Comparison of ENCODE assay signal across 22 mouse cellular contexts in genomic region chr9:5673551-5673950, GRCm38 (mm10).
"Had no signal": no experiment of that assay in that cellular context is flagged by ENCODE, and none has a peak within 500 bp of the region (broad histone marks: within the 10 kb centered on the region; RNA-seq: fewer than 3 reads in every experiment).

No protein-coding gene starts in this region.

- H3K4me1 ChIP-seq: limb, embryonic 12.5 days; limb, embryonic 15.5 days; midbrain, embryonic 12.5 days; midbrain, embryonic 15.5 days; neural tube, embryonic 13.5 days had no signal

- H3K27ac ChIP-seq: limb, embryonic 12.5 days; limb, embryonic 15.5 days; liver, embryonic 14.5 days; macrophage; midbrain, embryonic 12.5 days; midbrain, embryonic 15.5 days; neural tube, embryonic 13.5 days; stomach, postnatal 0 days had no signal

- H3K4me3 ChIP-seq: limb, embryonic 12.5 days; limb, embryonic 15.5 days; midbrain, embryonic 12.5 days; midbrain, embryonic 15.5 days; neural tube, embryonic 13.5 days had no signal

- ATAC-seq: liver, postnatal 0 days; lung, postnatal 0 days; midbrain, embryonic 15.5 days had no signal

- H3K27me3 ChIP-seq: limb, embryonic 12.5 days; limb, embryonic 15.5 days; midbrain, embryonic 12.5 days; midbrain, embryonic 15.5 days; neural tube, embryonic 13.5 days had no signal

- H3K9me3 ChIP-seq: limb, embryonic 12.5 days; limb, embryonic 15.5 days; midbrain, embryonic 12.5 days; midbrain, embryonic 15.5 days; neural tube, embryonic 13.5 days had no signal

- H3K36me3 ChIP-seq: limb, embryonic 12.5 days; limb, embryonic 15.5 days; midbrain, embryonic 12.5 days; midbrain, embryonic 15.5 days; neural tube, embryonic 13.5 days had no signal

- H3K9ac ChIP-seq: limb, embryonic 12.5 days; limb, embryonic 15.5 days; liver, embryonic 14.5 days; liver, postnatal 0 days; lung, embryonic 14.5 days; midbrain, embryonic 12.5 days; midbrain, embryonic 15.5 days; neural tube, embryonic 13.5 days had no signal

- H3K4me2 ChIP-seq: limb, embryonic 12.5 days; limb, embryonic 15.5 days; liver, embryonic 11.5 days; lung, embryonic 14.5 days; midbrain, embryonic 12.5 days; midbrain, embryonic 15.5 days; neural tube, embryonic 13.5 days had no signal

- DNase-seq: kidney, adult 18-20 months; kidney, adult 9 months; kidney, postnatal 14 days; kidney, postnatal 4 days; layer of hippocampus, adult 9-11 months; left cerebral cortex, postnatal 4 days; liver, postnatal 0 days; lung, embryonic 14.5 days; retina, postnatal 1 day; right cerebral cortex, postnatal 14 days; right cerebral cortex, postnatal 4 days; thymus, postnatal 36 days had no signal
